Mouse (Mus musculus): ENCODE measurements around the gene Atp6v1e1.

Atp6v1e1 gene

DNA sequence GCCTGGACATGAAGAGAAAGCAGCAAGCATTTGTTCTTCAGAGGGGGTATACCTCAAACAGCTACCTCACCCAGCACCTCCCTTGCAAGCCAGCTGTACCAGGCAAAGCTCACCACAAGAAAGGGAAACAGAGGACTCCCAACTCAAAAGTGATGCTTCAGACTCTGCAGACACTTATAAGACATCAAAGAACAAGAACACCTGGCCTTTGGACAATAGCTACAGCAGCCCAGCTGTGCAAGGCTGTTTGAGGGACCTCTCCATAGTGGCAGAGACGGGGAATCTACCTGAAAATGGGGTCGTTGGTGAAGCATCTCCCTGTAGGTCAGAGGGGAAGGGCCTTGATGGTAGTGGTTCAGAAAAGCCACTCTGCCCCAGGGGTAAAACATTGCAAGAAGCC is 61.4 kb downstream of the Atp6v1e1 start:
- no peak for DNase-seq

DNA sequence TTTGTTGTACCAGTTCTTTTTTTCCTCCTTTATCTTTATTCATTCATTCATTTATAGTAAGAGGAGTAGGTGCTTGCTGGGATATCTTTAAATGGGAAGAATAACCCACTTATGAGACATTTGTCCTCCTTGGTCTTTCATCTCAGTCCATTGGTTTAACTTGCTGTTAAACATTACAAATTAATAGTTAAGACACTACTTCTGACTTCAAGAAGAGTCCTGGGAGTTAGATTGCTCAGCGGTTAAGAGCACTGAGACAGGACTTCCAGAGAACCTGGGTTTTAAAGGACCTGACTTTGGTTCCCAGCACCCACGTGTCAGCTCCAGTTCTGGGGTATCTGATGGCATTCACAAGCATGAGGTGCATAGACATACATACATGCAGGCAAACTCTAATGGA is 76.2 kb downstream of the Atp6v1e1 start:
- no peak for DNase-seq

Measured in cerebellum, postnatal 36 days (tissue).